Mouse (Mus musculus) layer of hippocampus, adult 9-10 months (tissue): ENCODE data around the gene Rgs21.
A peak's percentile ranks its signal among the peaks of the same experiment; 100 is the strongest.

Experiments used
- DNase-seq: peaks from one replicate; pipeline ENCODE4 v3.0.0; 2022; ENCODE audit warnings: low spot score

Gene Rgs21

DNA sequence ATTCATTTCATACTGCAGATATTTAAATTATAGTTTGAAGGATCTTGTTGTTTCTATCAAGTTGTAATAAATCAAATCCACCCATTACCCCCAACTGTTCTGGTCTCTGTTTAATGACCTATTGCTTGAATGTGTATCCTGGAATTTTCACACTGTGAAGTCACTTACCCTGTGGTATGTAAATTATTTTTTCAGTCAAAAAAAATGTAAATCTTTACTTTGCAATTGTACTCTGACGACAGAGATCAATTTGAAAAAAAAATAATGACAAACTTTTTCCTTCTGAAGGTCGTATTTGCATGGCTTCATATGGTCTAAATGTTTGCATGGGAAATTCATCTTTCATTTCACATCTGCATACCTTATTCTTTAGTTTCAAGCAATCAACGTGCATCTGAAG, at the start of gene Rgs21:
Rgs21 (minus strand) TSS at position 101 of the 400 bp plus-strand sequence.
- no peak for DNase-seq

DNA sequence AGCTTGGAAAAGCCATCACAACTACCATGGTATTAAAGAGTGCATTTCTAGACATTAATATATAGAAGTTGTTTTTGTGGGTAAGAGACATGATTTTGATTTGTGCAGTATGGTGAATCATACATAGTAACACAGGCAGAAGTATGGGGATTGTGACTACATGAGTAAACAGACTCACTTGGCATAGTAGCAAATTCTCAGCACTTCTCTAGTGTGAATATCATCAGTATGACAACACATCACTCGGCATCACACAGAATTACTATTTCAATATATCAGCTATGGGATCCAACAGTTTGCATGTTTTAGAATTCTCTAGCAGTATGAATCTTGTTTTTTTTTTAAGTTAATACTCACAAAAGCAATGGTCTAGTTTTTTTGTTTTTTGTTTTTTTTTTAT, 36.6 kb upstream of the Rgs21 start:
- no peak for DNase-seq

DNA sequence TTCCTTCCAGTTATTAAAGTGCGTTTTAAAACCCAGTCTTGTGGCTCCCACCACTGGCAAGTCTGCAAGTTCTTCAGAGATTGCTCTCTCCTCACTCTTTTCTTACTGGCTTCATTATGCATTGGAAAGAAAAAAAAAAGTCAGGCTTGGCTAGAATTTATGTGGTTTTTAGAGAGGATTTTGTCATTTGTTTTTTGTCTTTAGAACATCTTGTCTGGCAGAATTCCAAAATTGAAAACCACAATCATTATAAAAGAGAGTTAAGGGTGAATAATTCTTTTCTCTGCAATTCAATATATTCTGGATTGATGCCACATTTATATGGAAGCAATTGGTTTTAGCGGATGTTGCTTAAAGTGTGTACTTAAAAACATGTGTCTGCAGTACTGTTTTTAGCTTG, 35.5 kb upstream of the Rgs21 start:
- no peak for DNase-seq

DNA sequence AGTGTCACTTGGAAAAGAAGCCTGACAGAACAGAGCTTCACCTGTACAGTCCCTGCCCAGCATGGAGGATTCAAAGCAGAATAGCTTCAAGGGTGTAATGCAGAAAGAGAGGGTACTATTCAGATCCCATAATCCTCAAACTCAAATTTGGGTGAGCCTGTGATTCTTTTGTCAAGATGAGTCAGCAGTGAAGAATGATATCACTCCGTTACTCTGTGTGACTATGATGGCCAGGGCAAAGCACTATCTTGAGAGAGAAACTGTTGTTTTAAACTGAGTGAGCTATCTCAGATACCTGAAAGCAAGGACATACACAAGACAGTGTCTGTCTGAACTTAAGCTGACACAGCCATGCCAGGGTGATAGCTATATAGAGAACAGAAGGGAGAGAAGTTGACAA, 11.9 kb upstream of the Rgs21 start:
- no peak for DNase-seq

DNA sequence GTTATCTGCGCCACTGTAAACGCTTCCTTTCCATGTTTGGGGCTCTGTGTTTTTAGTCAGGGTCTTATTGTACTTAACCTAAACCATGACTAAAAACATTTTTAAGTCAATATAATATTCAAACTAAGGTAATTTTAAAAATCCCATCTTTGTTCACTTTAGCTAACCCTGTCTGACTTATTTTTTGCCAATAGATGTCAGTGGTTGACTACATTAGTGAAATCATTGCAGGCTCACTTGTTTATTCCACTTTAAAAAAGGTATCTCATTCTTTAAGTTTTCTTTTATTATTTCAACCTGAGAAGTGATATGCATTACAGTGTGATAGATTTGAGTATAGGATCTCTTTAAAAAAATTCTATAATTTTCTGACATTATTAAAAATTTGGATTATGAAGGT, 5.5 kb upstream of the Rgs21 start:
- no peak for DNase-seq

DNA sequence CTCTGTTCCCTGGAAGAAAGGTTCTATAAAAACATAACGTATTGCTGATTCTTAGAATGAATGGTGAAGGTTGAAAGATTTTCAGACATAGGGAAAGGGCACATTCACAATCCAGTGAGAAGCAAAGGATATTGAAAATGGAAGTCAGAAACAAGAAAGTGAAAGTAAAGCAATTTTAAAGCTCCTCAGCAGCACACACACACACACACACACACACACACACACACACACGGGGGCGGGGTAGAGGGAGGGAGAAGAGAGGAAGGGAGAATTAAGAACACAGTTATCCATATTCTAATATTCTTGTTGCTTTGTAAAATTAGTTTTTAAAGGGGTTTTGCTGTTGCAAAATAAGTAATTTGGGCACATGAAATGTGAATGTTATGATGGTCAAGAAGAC, 2.4 kb upstream of the Rgs21 start:
- no peak for DNase-seq

DNA sequence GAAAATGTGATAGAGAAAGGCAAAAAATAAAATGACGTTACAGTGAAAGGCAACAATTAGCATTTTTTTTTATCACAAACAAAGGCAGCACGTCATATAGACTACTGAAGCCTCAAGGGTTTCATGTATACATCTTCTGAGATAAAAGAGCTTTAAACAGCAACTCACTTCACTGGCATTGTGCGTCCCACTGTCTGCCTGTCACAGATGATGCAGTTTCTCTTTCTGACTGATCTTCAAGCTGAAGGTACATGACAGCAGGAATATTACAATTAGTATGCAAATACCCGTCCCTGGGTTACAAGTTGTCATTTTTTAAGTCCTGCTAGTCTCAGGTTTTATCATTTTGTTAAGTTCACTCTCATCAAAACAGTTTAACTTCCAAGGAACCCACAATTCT, 22.3 kb downstream of the Rgs21 start:
- no peak for DNase-seq

DNA sequence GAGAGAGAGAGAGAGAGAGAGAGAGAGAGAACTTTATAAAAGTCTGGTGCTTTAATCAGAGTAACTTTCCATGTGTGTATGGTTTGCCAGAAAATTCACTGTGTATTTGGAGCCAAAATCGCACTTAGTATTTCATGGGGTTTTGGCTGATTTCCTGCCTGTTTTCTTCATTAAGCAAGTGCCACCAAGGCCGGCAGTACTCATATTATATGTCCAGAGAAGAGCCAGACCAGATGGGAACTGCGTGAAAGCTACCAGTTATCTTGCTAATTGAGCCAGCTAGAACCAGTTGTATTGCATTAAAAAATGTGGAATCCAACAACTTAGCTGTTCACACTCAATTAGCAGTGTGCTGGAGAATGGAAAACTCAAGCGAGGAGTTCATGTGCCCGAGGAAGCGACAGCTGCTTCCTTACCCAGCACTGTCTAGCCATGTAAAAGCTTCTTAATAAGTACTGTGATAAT, 22.9 kb downstream of the Rgs21 start:
- peak; percentile 0 for DNase-seq

DNA sequence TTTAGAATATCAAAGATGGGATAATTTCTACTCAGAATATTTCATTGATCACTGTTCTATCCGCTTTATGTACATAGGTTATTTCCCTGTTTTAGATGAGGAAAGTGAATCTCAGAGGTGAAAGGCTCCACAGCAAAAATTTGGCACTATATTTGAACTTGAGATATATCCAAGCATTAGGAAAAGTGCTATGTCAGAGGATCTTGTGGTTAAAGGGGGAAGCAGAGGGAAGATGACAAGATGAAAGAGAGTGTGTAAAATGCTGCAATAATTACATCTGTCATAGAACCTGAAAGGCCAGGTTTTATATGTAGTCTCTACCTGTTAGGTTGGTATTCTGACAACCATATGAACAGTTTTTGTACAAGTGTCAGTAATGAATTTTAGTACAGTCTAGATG, 35.7 kb downstream of the Rgs21 start:
- no peak for DNase-seq

DNA sequence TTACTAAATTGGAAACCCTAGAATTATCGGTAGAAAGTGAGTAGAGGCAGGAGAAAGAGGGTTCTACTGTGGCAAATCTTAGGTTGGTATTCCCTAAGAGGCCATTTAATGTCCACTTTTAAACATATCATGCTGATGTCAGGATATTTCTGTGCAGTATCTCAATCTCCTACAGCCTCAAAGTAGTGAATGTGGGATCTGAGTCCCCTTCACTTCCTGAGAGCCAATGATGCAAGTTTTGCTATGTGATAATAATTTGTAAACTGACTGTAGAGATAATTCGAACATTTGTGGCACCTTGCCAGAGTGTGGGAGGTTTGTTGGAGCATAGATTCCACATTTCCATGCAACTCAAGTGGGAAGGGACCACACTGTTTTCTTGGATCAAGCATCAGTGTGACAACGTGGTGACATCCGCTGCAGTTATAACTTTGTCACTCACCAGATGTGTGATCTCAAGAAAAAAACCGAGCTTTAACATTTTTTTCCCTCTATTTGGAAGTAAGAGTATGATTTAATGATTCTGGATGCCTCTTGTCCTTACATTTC, 49.5 kb downstream of the Rgs21 start:
- DNase-seq = peak; percentile 10

DNA sequence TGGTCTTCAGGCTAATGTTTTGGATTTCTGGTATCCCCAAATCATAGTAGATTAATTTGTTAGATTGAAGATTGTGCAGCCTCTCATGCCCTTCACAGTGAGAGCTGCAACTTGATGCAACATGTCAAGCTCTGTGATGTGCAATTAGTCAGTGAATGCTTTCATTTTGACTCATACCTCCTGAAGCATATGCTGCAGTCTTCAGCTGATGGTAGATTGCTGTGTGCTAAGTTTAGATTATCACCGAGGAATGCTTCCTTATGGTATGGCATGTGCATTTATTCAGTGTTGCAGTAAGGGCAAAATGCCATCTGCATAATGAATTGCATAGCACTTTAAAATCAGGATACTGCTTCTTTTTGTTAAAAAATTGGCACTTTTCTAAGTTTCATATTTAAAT, 65.2 kb downstream of the Rgs21 start:
- DNase-seq = no peak

DNA sequence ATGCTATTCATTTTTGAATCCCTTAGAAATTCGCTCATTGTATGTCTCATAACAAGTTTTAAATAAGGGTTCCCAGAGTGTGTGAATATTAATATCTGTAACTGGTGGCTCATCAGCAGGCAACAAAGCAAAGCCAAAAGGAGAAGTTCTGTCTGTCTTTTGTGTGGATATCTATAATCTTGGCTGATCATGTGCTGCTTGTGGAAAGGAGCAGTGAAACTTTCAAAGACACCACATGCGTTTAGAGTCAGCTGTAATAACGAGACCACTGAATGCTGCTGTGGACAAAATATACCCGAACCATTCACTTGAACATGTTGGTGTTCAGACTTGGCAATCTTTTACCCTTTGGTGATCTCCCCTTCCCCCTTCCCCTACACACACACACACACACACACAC, 67.0 kb downstream of the Rgs21 start:
- no peak for DNase-seq

DNA sequence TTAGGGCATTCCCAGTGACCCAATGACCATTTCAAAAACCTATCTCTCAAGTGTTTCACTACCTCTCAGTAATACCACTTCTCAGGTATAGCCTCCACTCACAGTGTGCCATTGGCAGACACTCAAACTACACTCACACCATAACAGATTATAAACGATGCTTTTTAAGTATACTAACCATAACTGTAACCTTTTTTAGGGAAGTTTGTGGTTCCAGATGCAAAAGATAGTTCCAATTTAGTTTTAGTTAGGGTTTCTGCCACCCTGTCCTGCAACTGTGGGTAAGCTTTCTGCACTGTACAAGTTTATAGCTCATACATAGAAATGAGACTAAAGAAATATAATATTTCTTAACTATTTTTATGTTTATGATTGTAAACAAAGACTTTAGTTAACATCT, 67.7 kb downstream of the Rgs21 start:
- no peak for DNase-seq

DNA sequence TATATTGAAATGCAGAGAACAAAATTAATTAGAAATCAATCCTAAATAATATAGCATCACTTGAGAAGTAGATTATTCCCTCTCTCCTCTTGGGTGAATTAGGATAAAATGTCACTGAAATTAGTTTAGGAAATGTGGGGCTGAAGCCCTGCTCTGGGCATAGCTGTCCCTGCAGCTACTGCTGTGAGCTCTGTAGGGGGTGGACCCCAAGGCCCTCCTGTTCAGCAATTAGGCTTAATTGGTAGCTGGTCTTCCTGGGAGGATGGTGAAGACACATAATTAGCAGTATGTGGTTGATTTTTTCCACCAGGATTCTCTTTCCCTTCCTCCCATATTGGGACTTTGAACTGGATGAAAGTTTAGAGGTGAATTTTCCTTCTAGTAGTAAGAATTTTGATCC, 68.7 kb downstream of the Rgs21 start:
- no peak for DNase-seq

DNA sequence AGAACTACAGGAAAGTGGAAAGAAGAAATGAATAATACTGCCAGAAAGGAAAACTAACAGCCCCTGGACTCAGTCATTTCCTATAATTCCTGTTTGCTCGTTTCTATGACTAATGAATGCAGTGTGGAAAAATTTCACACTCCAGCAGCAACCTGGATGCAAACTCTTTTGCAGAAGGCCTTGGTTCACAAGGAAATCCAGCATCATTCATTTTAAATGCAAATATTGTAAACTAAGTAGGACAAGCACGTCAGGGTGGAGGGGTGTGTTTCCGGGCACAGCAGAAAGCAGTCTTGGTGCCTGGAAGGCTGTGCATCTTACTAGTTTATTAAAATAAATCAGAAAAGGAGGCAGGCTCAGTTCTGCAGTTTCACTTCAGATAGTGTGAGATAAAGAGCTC, 69.4 kb downstream of the Rgs21 start:
- no peak for DNase-seq

DNA sequence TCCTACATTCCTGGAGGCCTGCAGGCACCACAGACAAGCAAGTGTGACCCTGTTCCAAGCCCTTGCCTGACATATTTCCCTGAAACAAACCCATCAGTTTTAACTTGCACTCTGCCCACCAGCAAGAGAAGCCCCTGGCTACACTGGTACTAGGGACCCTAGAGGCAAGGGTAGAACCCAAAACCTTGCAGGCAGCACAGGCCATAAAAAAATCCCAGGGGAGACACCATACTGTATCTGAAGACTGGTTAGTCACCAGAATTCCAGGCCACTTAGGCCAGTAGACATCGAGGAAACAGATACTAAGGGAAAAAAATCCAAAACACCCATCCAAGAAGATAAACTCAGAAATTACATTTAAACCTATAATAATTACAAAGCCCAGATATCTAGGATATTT, 74.1 kb downstream of the Rgs21 start:
- no peak for DNase-seq

DNA sequence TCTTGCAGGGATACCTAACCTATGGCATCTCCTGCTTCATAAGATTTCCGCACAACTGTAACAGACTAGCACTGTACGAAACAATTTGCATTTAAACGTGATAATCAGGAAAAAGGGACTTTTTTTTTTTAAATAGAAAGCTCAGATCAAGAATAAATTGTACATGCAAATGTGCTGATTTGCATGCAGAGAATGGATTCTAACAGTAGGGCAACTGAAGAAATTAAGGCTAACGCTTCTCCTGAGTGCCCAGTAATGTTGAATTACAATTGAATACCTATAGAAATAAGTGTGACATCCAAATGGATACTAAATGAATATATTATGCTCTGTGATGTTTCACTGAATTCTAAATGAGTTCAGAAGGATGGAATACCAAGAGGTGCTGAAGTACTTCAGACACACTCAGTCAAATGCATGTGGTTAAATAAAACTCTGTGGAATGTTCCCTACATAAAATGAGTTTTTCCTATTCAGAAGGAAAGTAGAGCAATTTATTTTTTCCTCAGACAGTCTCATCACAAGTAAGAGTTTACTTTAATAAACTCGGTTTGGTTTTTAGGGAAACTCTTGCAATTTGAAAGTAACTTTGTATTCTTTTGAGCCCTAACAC, 79.1 kb downstream of the Rgs21 start:
- DNase-seq = no peak
